Mouse (Mus musculus): ENCODE data around the gene Ypel3.
"Not testable (repeated sequence)": the region's sequence is repeated elsewhere in the genome, so short reads cannot be mapped to it uniquely, and the experiment has no call there.

The Ypel3 gene

GRCm38 (mm10) chr7:126767001-126767400 lies 9.8 kb upstream of the Ypel3 start:
- DNase-seq: no peak

DNA sequence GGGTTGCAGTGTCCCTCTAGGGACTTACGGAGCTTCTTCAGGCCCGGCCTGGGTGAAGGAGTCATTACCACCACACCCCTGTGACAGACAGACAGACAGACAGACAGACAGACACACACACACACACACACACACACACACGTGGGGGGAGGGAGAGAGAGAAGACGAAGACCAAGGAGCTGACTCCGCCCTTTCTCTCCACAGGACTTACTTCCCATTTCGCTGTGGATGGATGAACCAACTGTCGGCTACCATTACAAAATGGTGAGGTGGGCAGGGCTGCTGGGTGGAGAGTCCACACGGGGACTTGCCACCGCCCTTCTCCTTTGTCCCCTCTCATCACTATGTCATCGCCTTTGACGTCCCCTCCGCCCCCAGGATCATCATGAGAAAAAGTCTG lies 6.0 kb upstream of the Ypel3 start:
- no peak for DNase-seq

DNA sequence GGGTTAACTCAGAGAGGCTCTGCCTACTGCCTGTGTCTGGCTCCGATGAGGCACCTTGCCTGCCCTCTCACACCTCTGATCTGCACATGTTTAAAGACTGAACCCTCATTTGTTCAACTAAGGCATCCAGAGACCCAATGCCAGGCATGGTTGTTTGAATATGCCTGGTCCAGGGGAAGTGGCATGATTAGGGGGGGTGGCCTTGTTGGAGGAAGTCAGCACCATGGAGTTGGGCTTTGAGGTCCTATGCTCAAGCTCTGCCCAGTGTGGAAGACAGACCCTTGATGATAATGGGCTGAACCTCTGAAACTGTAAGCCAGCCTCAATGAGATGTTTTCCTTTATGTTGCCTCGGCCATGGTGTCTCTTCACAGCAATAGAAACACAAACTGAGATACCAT lies 3.4 kb upstream of the Ypel3 start:
- no peak for DNase-seq

- DNase-seq: no peak
Measured at GRCm38 (mm10) chr7:126774463-126774862, 2.3 kb upstream of the Ypel3 start.

DNA sequence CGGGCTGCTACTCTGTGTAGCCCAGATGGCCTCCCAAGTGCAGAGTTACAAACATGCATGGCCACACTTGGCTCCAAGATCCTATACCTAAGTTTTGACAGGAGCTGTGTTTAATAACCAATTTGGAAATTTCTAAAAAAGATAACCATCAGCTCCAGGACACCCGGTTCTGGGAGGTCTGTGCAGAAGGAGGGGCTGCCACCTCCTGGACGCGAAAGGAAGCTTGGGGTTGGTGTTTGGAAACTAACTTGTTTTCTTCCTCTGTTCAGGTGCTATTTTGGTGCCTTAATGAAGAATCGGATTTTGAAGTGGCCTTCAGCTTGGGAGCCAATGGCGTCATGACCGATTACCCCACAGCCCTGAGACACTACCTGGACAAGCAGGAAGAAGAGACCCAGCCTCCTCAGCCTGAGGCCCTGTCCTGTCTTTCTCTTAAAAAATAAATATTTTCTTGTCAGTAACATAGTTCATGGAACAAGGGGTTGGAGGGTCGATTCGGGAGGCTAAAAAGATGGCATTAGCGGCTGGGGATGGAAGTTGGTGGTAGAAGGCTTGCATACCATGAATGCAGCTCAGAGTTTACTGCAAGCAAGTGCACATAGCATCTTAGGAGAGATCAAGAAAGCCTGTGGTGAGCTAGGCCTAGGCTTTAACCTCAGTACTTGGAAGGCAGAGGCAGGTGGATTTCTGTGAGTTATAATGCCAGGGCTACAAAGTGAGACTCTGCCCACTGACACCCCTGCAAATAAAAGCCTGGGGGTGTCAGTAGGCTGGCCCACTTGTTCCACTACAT lies 1.4 kb upstream of the Ypel3 start:
- peak; percentile 52 for DNase-seq

DNA sequence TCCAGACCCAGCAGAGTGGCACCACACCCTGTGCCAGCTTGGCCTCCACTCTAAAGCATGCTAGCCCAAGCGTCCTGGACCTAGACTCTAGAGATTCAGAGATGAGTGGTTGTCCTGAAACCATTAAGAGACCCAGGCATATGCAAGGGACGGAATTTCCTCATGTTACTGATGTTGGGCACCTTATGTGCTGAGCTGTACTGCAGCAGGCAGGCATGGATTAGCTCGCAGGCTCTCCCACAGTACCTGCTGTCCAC lies 849 bp upstream of the Ypel3 start:
- DNase-seq: no peak

GRCm38 (mm10) chr7:126777476-126777875 lies 721 bp downstream of the Ypel3 start:
- DNase-seq: peak; percentile 38

- DNase-seq: no peak
Measured at GRCm38 (mm10) chr7:126778147-126778546, 1.4 kb downstream of the Ypel3 start.

GRCm38 (mm10) chr7:126779101-126779500 lies 2.3 kb downstream of the Ypel3 start:
- not testable (repeated sequence) for DNase-seq

DNA sequence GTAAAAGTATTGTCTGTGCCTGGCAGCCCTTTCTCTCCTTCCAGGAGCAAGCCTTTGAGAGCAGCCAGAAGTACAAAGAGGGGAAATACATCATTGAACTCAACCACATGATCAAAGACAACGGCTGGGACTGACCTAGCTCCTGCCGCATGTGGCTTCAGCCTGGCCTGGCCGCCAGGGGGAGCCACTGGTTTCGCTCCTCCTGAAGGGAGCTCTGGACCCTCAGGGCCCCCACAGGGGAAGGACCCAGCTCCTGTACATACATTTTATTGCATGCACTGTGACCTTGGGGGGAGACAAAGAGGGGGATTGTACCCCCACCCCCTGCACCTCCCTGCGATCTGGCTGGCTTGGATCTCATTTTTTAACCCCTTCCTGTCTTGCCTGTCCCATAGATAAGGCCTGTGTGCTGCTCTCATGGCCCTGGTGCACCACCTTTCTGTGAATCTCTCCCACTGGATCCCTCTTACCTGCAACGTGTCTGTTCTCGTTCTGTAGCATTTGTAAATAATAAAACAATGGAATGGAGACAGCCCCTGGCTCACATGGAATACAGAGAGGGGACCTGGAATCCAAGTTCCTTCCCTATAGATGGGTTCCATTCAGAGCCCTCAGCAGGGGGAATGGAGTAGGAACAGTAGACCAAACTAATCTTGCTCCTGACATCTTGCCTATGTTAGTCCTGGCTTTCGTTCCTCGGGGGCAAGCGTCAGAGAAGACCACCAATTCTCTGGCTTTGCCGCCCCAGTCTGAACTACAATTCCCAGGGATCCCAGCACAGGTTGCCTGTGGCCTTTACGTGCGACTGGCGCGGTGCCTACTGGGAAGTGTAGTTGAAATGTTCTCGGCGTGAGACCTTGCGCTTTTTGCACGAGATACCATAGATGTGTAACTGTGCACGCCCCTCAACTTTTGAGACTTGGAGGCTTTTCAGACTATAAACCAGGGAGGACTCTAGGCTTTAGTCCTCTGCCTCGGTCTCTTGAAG lies 3.5 kb downstream of the Ypel3 start:
- DNase-seq: peak; percentile 93

- DNase-seq: peak; percentile 37
Measured at GRCm38 (mm10) chr7:126780971-126781635, 4.3 kb downstream of the Ypel3 start, which contains the start of gene Tbx6. TSS of gene Tbx6 (plus strand) at chr7:126781483.

GRCm38 (mm10) chr7:126781661-126782370 lies 5.1 kb downstream of the Ypel3 start:
- DNase-seq: no peak

GRCm38 (mm10) chr7:126782693-126783092 lies 5.9 kb downstream of the Ypel3 start:
- no peak for DNase-seq

GRCm38 (mm10) chr7:126784469-126784868 lies 7.7 kb downstream of the Ypel3 start:
- no peak for DNase-seq

GRCm38 (mm10) chr7:126785056-126785455 lies 8.3 kb downstream of the Ypel3 start:
- DNase-seq: no peak

DNA sequence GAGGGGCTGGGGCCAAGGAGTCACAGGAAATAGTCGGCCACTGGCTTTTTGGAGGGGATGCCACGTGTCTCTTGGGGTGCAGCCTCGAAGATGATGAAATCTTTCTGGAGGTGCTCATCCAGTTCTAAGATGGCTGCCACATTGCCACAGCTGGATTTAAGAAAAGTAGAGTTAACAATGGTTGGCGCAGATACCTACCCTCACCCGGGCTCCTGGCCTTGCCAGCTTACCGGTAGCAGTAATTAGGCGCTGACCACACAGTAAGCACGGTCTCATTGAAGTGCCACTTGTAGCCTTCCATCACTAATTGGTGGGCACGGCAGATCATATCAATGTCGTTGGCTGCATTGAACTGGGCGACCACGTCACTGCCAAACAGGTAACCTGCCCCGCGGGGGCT lies 9.4 kb downstream of the Ypel3 start:
- DNase-seq: no peak

DNA sequence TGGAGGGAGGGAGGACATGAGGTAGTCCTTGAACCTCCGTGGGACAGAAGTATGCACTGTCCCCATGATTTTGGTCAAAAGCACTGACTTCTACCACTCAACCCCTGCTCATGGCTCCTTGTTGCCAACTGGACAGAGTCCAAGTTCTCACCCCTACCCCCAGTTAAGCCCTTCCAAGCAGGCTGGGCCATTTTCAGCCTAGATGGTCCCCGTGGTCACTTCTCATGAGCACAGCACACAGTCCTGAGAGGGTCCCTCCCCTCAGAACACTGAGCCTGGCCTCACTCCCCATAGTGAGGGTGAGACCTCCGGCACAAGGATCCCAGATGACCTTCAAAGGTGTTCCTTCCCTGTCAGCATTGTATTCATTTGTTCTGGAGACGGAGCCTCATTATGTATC lies 12.4 kb downstream of the Ypel3 start:
- DNase-seq: no peak

DNA sequence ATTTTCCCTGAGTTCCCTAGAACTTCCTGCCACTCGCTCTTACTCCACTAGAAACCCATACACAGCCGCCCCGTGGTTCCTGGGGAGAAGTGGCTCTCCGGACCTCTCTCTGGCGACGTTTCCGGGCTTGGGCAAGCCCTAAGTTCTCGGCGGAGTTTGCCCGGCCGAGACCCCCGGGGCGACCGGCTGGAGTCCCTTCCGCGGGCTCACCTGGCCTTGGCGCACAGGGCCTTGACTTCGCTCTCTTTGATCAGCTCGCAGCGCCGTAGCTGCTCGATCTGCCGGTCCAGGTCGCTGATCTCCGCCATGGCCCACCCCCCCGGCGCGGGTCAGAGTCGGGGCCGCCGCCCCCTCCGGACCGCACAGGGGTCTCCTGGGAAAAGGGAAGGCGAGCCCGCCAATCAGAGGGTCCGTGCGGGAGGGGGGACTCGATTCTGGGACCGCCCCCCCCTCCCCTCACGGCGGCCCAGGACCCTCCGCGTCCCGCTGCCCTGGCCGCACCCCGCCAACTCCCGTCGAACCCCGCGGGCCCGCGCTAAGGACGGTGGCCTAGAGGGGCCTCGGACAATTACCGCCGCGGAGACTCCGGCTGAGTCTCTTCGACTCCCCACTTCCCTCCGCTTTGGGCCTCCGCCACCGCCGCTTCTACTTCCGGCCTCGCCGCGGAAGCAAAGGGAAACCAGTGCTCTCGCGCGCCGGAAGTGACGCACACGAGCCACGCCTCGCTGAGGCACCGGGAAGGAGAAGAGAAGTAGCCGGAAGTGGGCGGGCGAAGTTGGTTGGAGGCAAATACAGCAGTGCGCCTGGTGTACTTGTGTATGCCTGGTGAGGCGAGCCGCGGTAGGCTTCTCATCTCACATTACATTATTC lies 15.3 kb downstream of the Ypel3 start, which contains the start of gene Ppp4c:
Gene Ppp4c (minus strand): TSS at position 646 of the 870 bp plus-strand sequence.
- peak; percentile 98 for DNase-seq

GRCm38 (mm10) chr7:126792721-126793443 lies 16.1 kb downstream of the Ypel3 start:
- DNase-seq: no peak

DNA sequence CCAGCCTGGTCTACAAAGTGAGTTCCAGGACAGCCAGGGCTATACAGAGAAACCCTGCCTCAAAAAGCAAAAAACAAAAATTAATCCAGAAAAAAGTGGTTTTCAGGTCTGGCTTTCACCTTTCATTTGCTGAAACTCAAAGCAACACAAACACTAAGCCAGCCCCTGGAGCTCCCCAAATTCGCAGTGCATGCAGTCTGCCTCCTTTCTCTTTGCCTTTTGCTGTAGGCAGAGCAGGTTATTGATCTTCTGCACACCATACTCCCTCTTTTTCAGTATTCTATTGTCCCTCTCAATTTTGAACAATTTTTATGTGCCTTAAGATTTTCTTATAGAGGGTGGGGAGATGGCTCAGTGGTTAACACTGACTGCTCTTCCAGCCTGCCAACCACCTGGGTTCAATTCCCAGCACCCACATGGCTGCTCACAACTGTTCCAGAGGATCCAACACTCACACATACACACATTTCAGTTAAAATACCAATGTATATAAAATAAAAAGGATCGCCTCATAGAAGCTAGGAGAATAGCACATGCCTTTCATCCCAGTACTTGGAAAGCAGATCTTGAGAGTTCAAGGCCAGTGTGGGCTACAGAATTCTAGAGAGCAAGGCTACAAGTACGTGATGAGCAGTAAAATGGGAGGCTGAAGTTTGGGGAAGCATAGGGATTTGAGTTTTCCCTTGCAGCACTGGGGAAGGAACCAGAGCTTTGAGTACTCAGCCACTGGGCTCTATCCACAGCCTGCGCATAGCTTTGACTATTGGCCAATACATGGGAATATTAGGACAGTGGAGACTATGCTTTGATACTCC lies 16.9 kb downstream of the Ypel3 start:
- DNase-seq: no peak
